13 mouse cellular contexts compared by ENCODE assay signal in the genomic region with DNA sequence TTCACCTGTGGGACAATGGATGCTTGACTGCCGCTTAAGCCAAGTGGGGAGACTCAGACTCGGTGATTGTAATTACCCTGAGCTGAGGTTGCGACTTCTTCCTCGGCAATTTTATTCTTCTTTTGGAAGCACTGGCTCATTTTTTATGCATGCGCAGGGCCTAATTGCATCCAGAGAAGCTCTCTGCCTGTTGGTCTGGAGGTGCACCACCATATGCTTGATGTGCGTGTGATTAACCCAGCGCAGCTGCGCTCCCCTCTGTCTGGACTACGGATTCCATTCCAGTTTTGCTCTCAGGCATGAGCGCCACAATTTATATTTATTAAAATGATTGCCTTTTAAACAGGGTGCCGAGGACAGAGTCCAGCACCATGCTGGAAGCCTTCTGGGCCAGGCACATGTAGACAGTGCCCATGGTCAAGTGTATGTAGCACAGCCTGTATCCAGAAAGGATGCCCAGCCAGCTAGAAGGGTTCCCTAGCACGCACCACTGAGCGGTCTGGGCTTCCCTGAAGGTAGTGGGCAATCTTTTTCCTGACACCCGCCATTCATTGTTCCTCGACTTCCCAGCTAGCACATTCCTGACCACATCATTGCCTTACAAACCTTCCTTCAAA.
DNase-seq lines count a peak whose midpoint lies in the region; ATAC-seq lines count a peak whose summit lies in the region.
"Had no signal": no experiment of that assay in that cellular context is flagged by ENCODE, and none has a peak within 500 bp of the region (broad histone marks: within the 10 kb centered on the region; RNA-seq: fewer than 3 reads in every experiment).

No protein-coding gene starts in this region.

- WGBS in midbrain, embryonic 11.5 days = 78% methylated on average over 15 of the region's 15 CpGs
- WGBS in midbrain, embryonic 10.5 days = 81% methylated on average over 15 of the region's 15 CpGs
- 45% methylated on average over 15 of the region's 15 CpGs for WGBS in forebrain, embryonic 13.5 days
- 54% methylated on average over 15 of the region's 15 CpGs for WGBS in hindbrain, embryonic 16.5 days
- WGBS in neural tube, embryonic 15.5 days = 47% methylated on average over 15 of the region's 15 CpGs

- no peak overlapping the region for H3K4me2 ChIP-seq in midbrain, embryonic 11.5 days
- no peak overlapping the region for H3K4me2 ChIP-seq in forebrain, embryonic 13.5 days
- no peak overlapping the region for H3K4me2 ChIP-seq in hindbrain, embryonic 16.5 days (ENCODE audit: low read length)
- H3K4me2 ChIP-seq in neural tube, embryonic 15.5 days = no peak overlapping the region
- H3K4me2 ChIP-seq: liver, embryonic 11.5 days had no signal

- ATAC-seq in midbrain, embryonic 11.5 days (ENCODE audit: low FRiP score) = peak; percentile 70
- peak; percentile 86 for ATAC-seq in forebrain, embryonic 13.5 days
- peak; percentile 79 for ATAC-seq in hindbrain, embryonic 16.5 days
- peak; percentile 56; the same call in 1 of the 2 replicates for ATAC-seq in neural tube, embryonic 15.5 days (ENCODE audit: low FRiP score)
- ATAC-seq: intestine, postnatal 0 days; lung, postnatal 0 days had no signal

- H3K9ac ChIP-seq in midbrain, embryonic 11.5 days (ENCODE audit: low read length) = no peak overlapping the region
- 0 out of 2 replicates have a peak overlapping the region, but pooled peaks have one; percentile 4 for H3K9ac ChIP-seq in forebrain, embryonic 13.5 days
- no peak overlapping the region for H3K9ac ChIP-seq in hindbrain, embryonic 16.5 days (ENCODE audit: low read depth, low read length)
- H3K9ac ChIP-seq in neural tube, embryonic 15.5 days (replicated peaks) = no peak overlapping the region

- H3K4me1 ChIP-seq in midbrain, embryonic 11.5 days (ENCODE audit: control insufficient read depth, insufficient read depth, low read length) = peaks cover 8% of the 10 kb centered on the region
- H3K4me1 ChIP-seq in midbrain, embryonic 10.5 days = peaks cover 27% of the 10 kb centered on the region
- peaks cover 51% of the 10 kb centered on the region for H3K4me1 ChIP-seq in forebrain, embryonic 13.5 days
- H3K4me1 ChIP-seq in hindbrain, embryonic 16.5 days (ENCODE audit: control insufficient read depth, insufficient read depth, low read depth, low read length) = peaks cover 8% of the 10 kb centered on the region
- peaks cover 19% of the 10 kb centered on the region for H3K4me1 ChIP-seq in neural tube, embryonic 15.5 days

- DNase-seq in midbrain, embryonic 11.5 days (ENCODE audit: low spot score, missing footprints) = no peak
- no peak for DNase-seq in midbrain, embryonic 10.5 days (ENCODE audit: low spot score)
- no peak for DNase-seq in natural killer cell, adult 2 months (ENCODE audit: low spot score in 2 of 2)
- no peak for DNase-seq in gastrocnemius, postnatal 36 days
- DNase-seq in cerebellum, adult 18-20 months = no peak
- DNase-seq: kidney, postnatal 36 days; retina, postnatal 1 day had no signal

- H3K9me3 ChIP-seq in midbrain, embryonic 11.5 days (ENCODE audit: control insufficient read depth, low read length) = no peaks in the 10 kb centered on the region
- H3K9me3 ChIP-seq in midbrain, embryonic 10.5 days (replicated peaks) = no peaks in the 10 kb centered on the region
- no peaks in the 10 kb centered on the region for H3K9me3 ChIP-seq in forebrain, embryonic 13.5 days (replicated peaks)
- no peaks in the 10 kb centered on the region for H3K9me3 ChIP-seq in hindbrain, embryonic 16.5 days (ENCODE audit: control insufficient read depth, low read length)
- no peaks in the 10 kb centered on the region for H3K9me3 ChIP-seq in neural tube, embryonic 15.5 days (replicated peaks)

- H3K27me3 ChIP-seq in midbrain, embryonic 11.5 days (ENCODE audit: control insufficient read depth, insufficient read depth, low read length) = no peaks in the 10 kb centered on the region
- H3K27me3 ChIP-seq in midbrain, embryonic 10.5 days (ENCODE audit: low read depth, poor library complexity, severe bottlenecking) = no peaks in the 10 kb centered on the region
- H3K27me3 ChIP-seq in forebrain, embryonic 13.5 days = no peaks in the 10 kb centered on the region
- no peaks in the 10 kb centered on the region for H3K27me3 ChIP-seq in hindbrain, embryonic 16.5 days (replicated peaks; ENCODE audit: control insufficient read depth, insufficient read depth, low read length)
- H3K27me3 ChIP-seq in neural tube, embryonic 15.5 days (replicated peaks) = no peaks in the 10 kb centered on the region

- no peak overlapping the region for H3K27ac ChIP-seq in midbrain, embryonic 11.5 days (ENCODE audit: low read depth, low read length)
- H3K27ac ChIP-seq in midbrain, embryonic 10.5 days (replicated peaks) = no peak overlapping the region; the same call in 1 of the 2 replicates
- peak overlapping the region; percentile 91 for H3K27ac ChIP-seq in forebrain, embryonic 13.5 days
- H3K27ac ChIP-seq in hindbrain, embryonic 16.5 days (ENCODE audit: low read depth, low read length) = peak overlapping the region; percentile 41
- H3K27ac ChIP-seq in neural tube, embryonic 15.5 days (replicated peaks) = no peak overlapping the region

- H3K36me3 ChIP-seq in midbrain, embryonic 11.5 days (ENCODE audit: control insufficient read depth, insufficient read depth, low read length) = no peaks in the 10 kb centered on the region
- H3K36me3 ChIP-seq in midbrain, embryonic 10.5 days = no peaks in the 10 kb centered on the region
- H3K36me3 ChIP-seq in forebrain, embryonic 13.5 days (ENCODE audit: poor library complexity, severe bottlenecking) = no peaks in the 10 kb centered on the region
- no peaks in the 10 kb centered on the region for H3K36me3 ChIP-seq in hindbrain, embryonic 16.5 days (ENCODE audit: control insufficient read depth, insufficient read depth, low read length)
- H3K36me3 ChIP-seq in neural tube, embryonic 15.5 days = no peaks in the 10 kb centered on the region

- intact Hi-C loops in gastrocnemius, postnatal 36 days (cut with DNase I) = no loop called here

- no peak overlapping the region for H3K4me3 ChIP-seq in midbrain, embryonic 11.5 days (ENCODE audit: low read depth, low read length)
- no peak overlapping the region for H3K4me3 ChIP-seq in midbrain, embryonic 10.5 days
- no peak overlapping the region for H3K4me3 ChIP-seq in forebrain, embryonic 13.5 days
- no peak overlapping the region for H3K4me3 ChIP-seq in hindbrain, embryonic 16.5 days (ENCODE audit: low read length)
- H3K4me3 ChIP-seq in neural tube, embryonic 15.5 days (replicated peaks) = no peak overlapping the region

Comparison
In these comparisons a context has a peak if more than half of its experiments do, and no peak if none do; other contexts are left out.
1. H3K27ac ChIP-seq: peak in forebrain, embryonic 13.5 days (single experiment) and hindbrain, embryonic 16.5 days (single experiment); none in midbrain, embryonic 11.5 days (single experiment), midbrain, embryonic 10.5 days (single experiment) and neural tube, embryonic 15.5 days (single experiment).
2. Peak in every context shown above with its lines, with median percentiles within 50 percentile points of each other: ATAC-seq.